Mouse (Mus musculus) mammary gland, adult 2 months (tissue): ENCODE data around the gene Ddx28. TPM values are rescaled to one million over a fixed set of nuclear protein-coding genes. Genes with fewer than 3 reads are reported as not detected.

ENCODE experiments used
- polyA plus RNA-seq: library from polyadenylated mRNA; depleted of rRNA; stranded (reverse); fragments of >200 nt; gene quantifications from 2 replicates; pipeline ENCODE4 v1.2.3, GENCODE M21; 2012; ENCODE audit warnings: low replicate concordance; rRNA removed

Ddx28 gene
- 10.0 and 17.6 TPM in 2 replicates for polyA plus RNA-seq

DNA sequence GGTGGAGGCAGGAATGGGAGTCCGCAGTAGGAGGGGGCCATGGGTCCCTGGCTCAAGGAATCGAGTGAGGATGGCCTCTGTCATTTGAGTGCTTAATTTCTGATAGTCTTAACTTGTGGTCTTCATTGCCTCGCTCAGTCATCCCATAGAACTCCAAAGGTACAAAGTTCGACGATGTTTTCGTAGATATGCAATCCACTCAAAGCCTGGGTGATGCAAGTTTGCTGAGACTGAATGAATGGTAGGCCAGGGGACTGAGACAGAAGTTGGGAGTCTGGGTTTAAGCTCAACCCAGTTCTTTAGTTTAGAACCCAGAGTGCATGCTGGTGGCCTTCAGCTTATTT lies at the start of gene Ddx28:
Ddx28 (minus strand) TSS at position 240 of the 344 bp plus-strand sequence.

DNA sequence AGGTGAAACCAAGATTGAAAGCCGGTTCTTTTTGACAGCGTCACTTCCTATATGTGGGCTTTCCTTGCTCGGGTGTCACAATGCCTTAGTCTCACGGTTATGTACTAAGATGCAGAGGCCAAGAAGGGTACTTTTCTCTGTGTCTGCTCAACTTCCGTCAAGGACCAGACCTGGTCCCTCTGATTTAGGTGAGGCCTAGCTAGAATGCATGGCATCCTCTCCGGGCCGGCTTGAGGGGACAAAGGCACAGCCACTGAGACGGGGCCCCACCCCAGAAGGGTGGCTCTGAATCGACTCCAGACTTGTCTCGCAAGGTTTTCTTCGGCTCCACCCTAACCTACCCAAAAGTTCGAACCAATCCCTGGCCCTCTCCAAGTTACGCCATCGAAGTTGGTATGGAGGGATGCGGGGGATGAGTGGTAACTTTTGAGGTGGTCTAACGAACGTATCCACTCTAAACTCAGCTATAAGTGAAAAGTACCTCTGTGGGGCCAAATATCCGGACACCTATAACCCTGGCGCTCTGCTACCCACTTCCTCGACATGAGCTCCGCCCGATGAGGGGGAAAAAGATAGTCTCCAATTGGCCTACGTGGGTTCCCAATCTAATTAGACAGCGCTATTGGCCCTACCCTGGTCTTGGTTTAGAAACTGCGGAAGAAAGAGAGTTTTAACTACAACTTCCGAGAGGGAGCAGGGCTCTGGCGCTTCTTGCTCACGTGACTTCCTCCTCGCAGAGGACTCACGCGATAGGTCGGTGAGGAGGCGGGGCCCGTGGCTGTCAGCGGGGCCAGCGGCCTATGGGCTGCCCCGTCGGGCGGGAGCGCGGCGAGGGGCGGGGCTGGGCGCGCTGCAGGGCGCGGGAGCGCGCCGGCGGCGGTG lies 47.3 kb upstream of the Ddx28 start, which contains the start of gene Nfatc3:
Nfatc3 (plus strand) TSS at position 110 of the 882 bp plus-strand sequence.

DNA sequence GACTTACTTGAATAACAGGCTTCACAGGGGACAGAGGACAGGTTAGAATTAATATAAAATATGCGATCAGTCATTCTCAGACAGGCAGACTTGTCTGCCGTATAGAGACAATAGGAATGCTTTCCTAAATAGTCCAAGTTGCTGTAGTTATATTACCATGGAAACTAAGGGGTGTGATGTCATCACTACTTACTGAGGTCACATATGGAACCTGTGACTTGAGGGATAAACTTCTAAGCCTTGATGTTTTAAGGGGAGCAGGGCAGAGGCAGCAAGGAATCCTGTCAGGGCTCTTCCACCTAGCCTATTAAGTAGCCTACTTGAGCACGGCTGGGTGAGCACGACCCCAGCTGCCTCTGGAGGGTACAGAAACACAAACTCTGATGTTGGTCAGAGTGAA lies 5.8 kb downstream of the Ddx28 start, which contains the start of gene Dpep2nb:
Dpep2nb (minus strand) TSS at position 101 of the 400 bp plus-strand sequence.

DNA sequence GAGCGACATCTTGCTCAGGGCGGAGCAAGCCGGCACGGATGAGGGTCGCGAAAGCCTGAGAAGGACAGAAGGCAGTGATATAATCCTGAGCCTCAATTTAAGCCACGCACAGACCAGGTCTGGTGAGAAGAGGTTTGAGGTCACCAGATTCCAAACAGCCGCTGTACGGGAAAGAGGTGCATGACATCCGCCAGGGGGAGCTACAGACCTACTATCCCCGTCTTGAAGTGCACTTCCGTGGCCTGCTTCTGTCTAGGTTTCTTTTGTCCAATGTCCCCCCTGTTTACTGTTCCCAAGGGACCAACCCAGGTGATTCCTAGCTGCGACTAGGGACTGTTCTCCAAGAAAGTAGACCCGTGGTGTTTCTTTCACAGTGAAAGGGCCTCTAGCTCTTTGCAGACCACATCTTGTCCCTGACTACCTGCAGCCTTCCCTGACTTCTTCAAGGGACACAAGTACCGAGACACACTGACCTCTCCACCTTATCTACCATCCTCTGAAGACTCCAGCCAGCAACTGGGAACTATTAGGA lies 20.8 kb downstream of the Ddx28 start, which contains the start of gene Dus2:
Dus2 (plus strand) TSS at position 482 of the 532 bp plus-strand sequence.

DNA sequence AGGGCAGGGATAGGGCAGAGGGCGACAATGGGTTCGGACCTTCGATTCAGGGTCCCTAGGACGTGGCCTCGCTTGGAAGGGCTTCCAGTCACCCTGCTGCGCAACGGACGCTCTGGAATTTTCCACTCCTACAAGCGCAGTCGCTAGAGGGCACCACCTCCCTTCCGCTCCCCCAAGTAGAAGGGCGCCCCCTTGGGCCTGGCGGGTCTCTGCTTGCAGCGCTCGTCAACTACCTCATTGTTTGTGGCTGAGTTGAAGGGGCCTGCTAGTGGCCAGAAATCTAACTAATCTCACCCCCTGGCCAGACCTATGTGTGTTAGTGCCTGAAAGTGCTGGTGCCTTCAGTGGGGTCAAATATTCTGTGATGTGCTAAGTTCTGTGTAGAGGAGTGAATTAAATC lies 32.4 kb downstream of the Ddx28 start, which contains the start of gene Dpep3:
Dpep3 (minus strand) TSS at position 105 of the 400 bp plus-strand sequence.

DNA sequence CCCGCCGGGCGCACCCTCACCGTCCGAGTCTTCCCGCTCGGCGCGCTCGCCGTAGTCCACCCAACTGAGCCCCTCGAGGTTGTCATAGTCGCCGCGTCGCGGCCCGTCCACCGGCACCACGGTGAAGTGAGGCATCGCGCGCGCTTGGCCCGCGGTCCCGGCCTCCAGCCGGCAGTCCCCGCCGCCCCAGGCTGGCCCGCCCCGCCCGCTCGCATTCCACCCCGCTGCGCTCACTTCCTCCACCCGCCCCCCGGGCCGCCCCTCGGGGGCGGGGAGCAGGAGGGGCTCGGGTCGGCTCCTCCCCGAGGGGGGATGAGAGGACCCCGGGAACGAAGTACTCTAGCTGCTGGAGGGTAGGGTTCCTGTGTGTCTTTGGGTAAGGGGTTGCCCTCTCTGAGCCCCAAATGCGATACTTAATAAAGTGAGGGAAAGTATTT lies 45.8 kb downstream of the Ddx28 start, which contains the start of gene Slc12a4:
Slc12a4 (minus strand) TSS at position 193 of the 437 bp plus-strand sequence.

Other genes starting within 250 kb of the Ddx28 start
- gene Ranbp10, start 184.5 kb downstream of the Ddx28 start, polyA plus RNA-seq = 30.2 and 35.5 TPM in 2 replicates
- gene Tsnaxip1, start 184.2 kb downstream of the Ddx28 start, polyA plus RNA-seq = not detected in 2 replicates
- gene Cenpt, start 158.6 kb downstream of the Ddx28 start, polyA plus RNA-seq = 13.7 and 18.8 TPM in 2 replicates
- 47.9 and 76.8 TPM in 2 replicates for gene Thap11, start 156.8 kb downstream of the Ddx28 start, polyA plus RNA-seq
- gene Nutf2, start 151.3 kb downstream of the Ddx28 start, polyA plus RNA-seq = 16.7 and 34.9 TPM in 2 replicates
- 75.2 and 91.4 TPM in 2 replicates for gene Edc4, start 131.0 kb downstream of the Ddx28 start, polyA plus RNA-seq
- 2.1 and 5.6 TPM in 2 replicates for gene Nrn1l, start 118.3 kb downstream of the Ddx28 start, polyA plus RNA-seq
- gene Pskh1, start 111.4 kb downstream of the Ddx28 start, polyA plus RNA-seq = 44.9 and 68.5 TPM in 2 replicates
- gene Ctrl, start 78.0 kb downstream of the Ddx28 start, polyA plus RNA-seq = 3.0 and 3.2 TPM in 2 replicates
- 155 and 284 TPM in 2 replicates for gene Psmb10, start 73.4 kb downstream of the Ddx28 start, polyA plus RNA-seq
- 4.1 and 5.4 TPM in 2 replicates for gene Lcat, start 68.5 kb downstream of the Ddx28 start, polyA plus RNA-seq
- 43.9 and 52.9 TPM in 2 replicates for gene Slc12a4, start 45.8 kb downstream of the Ddx28 start, polyA plus RNA-seq
- 0.67 and 0.73 TPM in 2 replicates for gene Dpep3, start 32.5 kb downstream of the Ddx28 start, polyA plus RNA-seq
- 16.2 and 27.0 TPM in 2 replicates for gene Dus2, start 20.5 kb downstream of the Ddx28 start, polyA plus RNA-seq
- not detected in 2 replicates for gene Dpep2nb, start 5.9 kb downstream of the Ddx28 start, polyA plus RNA-seq
- 29.5 and 59.1 TPM in 2 replicates for gene Nfatc3, start 47.0 kb upstream of the Ddx28 start, polyA plus RNA-seq
- gene Esrp2, start 125.1 kb upstream of the Ddx28 start, polyA plus RNA-seq = 20.9 and 24.4 TPM in 2 replicates
- gene Pla2g15, start 138.5 kb upstream of the Ddx28 start, polyA plus RNA-seq = 25.3 and 27.1 TPM in 2 replicates
- gene Slc7a6, start 157.0 kb upstream of the Ddx28 start, polyA plus RNA-seq = 30.1 and 60.5 TPM in 2 replicates
- 14.5 and 21.3 TPM in 2 replicates for gene Slc7a6os, start 199.1 kb upstream of the Ddx28 start, polyA plus RNA-seq
- gene Prmt7, start 199.1 kb upstream of the Ddx28 start, polyA plus RNA-seq = 20.5 and 30.4 TPM in 2 replicates